Mouse (Mus musculus): ENCODE measurements around the gene Hoxc4. TPM values are rescaled to one million over a fixed set of nuclear protein-coding genes. Genes with fewer than 3 reads are reported as not detected.

Gene Hoxc4
- total RNA-seq, 1 experiment, result 0.31 TPM

GRCm38 (mm10) chr15:103061131-103061825, 42.5 kb downstream of the Hoxc4 start:
- H3K9me3 ChIP-seq (ENCODE audit: control insufficient read depth, insufficient read depth, low read depth, low read length), result no peaks in the 10 kb centered on the region
- no peaks in the 10 kb centered on the region; a peak in 1 of 4 replicates for H3K4me1 ChIP-seq (ENCODE audit: control insufficient read depth in 2 of 2, insufficient read depth in 2 of 2, low read length in 2 of 2, poor library complexity in 1 of 2)
- TF ChIP-seq ZC3H11A (IDR thresholded peaks at IDR 0.05; ENCODE audit: borderline replicate concordance, low read depth, low read length) (no peak), ZNF384 (IDR thresholded peaks at IDR 0.05; ENCODE audit: low read depth, low read length) (no peak), CHD2 (IDR thresholded peaks at IDR 0.05; ENCODE audit: low read depth, low read length) (no peak), HCFC1 (IDR thresholded peaks at IDR 0.05; ENCODE audit: borderline replicate concordance, insufficient read depth, low read length) (no peak), MAFK (IDR thresholded peaks at IDR 0.05; ENCODE audit: insufficient read depth, low read depth, low read length) (no peak)
- DNase-seq (ENCODE audit: low read depth, low spot score), result no peak
- in situ Hi-C loops (cut with MboI; ENCODE audit: low sequenced_read_pairs in 2 of 2, unreplicated experiment in 2 of 2), result no loop called here
- H3K36me3 ChIP-seq (ENCODE audit: control insufficient read depth, insufficient read depth, low read length, poor library complexity, severe bottlenecking), result no peaks in the 10 kb centered on the region
- peak overlapping the region; percentile 0 to 1; a peak in 1 of 4 replicates for H3K4me3 ChIP-seq (ENCODE audit: insufficient read depth in 1 of 2, low read depth in 1 of 2, low read length in 2 of 2, poor library complexity in 1 of 2, severe bottlenecking in 1 of 2)
- 0 out of 2 replicates have a peak overlapping the region, but pooled peaks have one; percentile 27 for H3K9ac ChIP-seq (ENCODE audit: insufficient read depth, low read depth, low read length, poor library complexity, severe bottlenecking)
- no peak overlapping the region for H3K27ac ChIP-seq (ENCODE audit: insufficient read depth, low read depth, low read length, poor library complexity, severe bottlenecking)

- Histone ChIP-seq H3K4me1 (ENCODE audit: control insufficient read depth in 2 of 2, insufficient read depth in 2 of 2, low read length in 2 of 2, poor library complexity in 1 of 2) (no peaks in the 10 kb centered on the region; a peak in 1 of 4 replicates), H3K4me3 (ENCODE audit: insufficient read depth in 1 of 2, low read depth in 1 of 2, low read length in 2 of 2, poor library complexity in 1 of 2, severe bottlenecking in 1 of 2) (no peak overlapping the region), H3K9ac (ENCODE audit: insufficient read depth, low read depth, low read length, poor library complexity, severe bottlenecking) (no peak overlapping the region), H3K36me3 (ENCODE audit: control insufficient read depth, insufficient read depth, low read length, poor library complexity, severe bottlenecking) (no peaks in the 10 kb centered on the region), H3K9me3 (ENCODE audit: control insufficient read depth, insufficient read depth, low read depth, low read length) (no peaks in the 10 kb centered on the region), H3K27ac (ENCODE audit: insufficient read depth, low read depth, low read length, poor library complexity, severe bottlenecking) (no peak overlapping the region)
- in situ Hi-C loops (cut with MboI; ENCODE audit: low sequenced_read_pairs in 2 of 2, unreplicated experiment in 2 of 2), result no loop called here
- TF ChIP-seq CHD2 (IDR thresholded peaks at IDR 0.05; ENCODE audit: low read depth, low read length) (no peak), ZNF384 (IDR thresholded peaks at IDR 0.05; ENCODE audit: low read depth, low read length) (no peak), MAFK (IDR thresholded peaks at IDR 0.05; ENCODE audit: insufficient read depth, low read depth, low read length) (no peak), ZC3H11A (IDR thresholded peaks at IDR 0.05; ENCODE audit: borderline replicate concordance, low read depth, low read length) (no peak), HCFC1 (IDR thresholded peaks at IDR 0.05; ENCODE audit: borderline replicate concordance, insufficient read depth, low read length) (no peak)
- no peak for DNase-seq (ENCODE audit: low read depth, low spot score)
Measured at GRCm38 (mm10) chr15:103061988-103062387, 43.3 kb downstream of the Hoxc4 start.

GRCm38 (mm10) chr15:103065642-103066041, 46.9 kb downstream of the Hoxc4 start:
- TF ChIP-seq CHD2 (IDR thresholded peaks at IDR 0.05; ENCODE audit: low read depth, low read length) (no peak), ZC3H11A (IDR thresholded peaks at IDR 0.05; ENCODE audit: borderline replicate concordance, low read depth, low read length) (no peak), HCFC1 (IDR thresholded peaks at IDR 0.05; ENCODE audit: borderline replicate concordance, insufficient read depth, low read length) (no peak), ZNF384 (IDR thresholded peaks at IDR 0.05; ENCODE audit: low read depth, low read length) (no peak), MAFK (IDR thresholded peaks at IDR 0.05; ENCODE audit: insufficient read depth, low read depth, low read length) (no peak)
- in situ Hi-C loops (cut with MboI; ENCODE audit: low sequenced_read_pairs in 2 of 2, unreplicated experiment in 2 of 2), result no loop called here
- no peak for DNase-seq (ENCODE audit: low read depth, low spot score)
- no peak overlapping the region for H3K27ac ChIP-seq (ENCODE audit: insufficient read depth, low read depth, low read length, poor library complexity, severe bottlenecking)
- H3K4me1 ChIP-seq (ENCODE audit: control insufficient read depth in 2 of 2, insufficient read depth in 2 of 2, low read length in 2 of 2, poor library complexity in 1 of 2), result no peaks in the 10 kb centered on the region; a peak in 1 of 4 replicates
- H3K36me3 ChIP-seq (ENCODE audit: control insufficient read depth, insufficient read depth, low read length, poor library complexity, severe bottlenecking), result no peaks in the 10 kb centered on the region
- no peak overlapping the region for H3K9ac ChIP-seq (ENCODE audit: insufficient read depth, low read depth, low read length, poor library complexity, severe bottlenecking)
- no peak overlapping the region for H3K4me3 ChIP-seq (ENCODE audit: insufficient read depth in 1 of 2, low read depth in 1 of 2, low read length in 2 of 2, poor library complexity in 1 of 2, severe bottlenecking in 1 of 2)
- no peaks in the 10 kb centered on the region for H3K9me3 ChIP-seq (ENCODE audit: control insufficient read depth, insufficient read depth, low read depth, low read length)

GRCm38 (mm10) chr15:103067701-103068100, 49.0 kb downstream of the Hoxc4 start:
- DNase-seq (ENCODE audit: low read depth, low spot score), result no peak
- Histone ChIP-seq H3K36me3 (ENCODE audit: control insufficient read depth, insufficient read depth, low read length, poor library complexity, severe bottlenecking) (no peaks in the 10 kb centered on the region), H3K4me1 (ENCODE audit: control insufficient read depth in 2 of 2, insufficient read depth in 2 of 2, low read length in 2 of 2, poor library complexity in 1 of 2) (no peaks in the 10 kb centered on the region), H3K27ac (ENCODE audit: insufficient read depth, low read depth, low read length, poor library complexity, severe bottlenecking) (no peak overlapping the region), H3K9me3 (ENCODE audit: control insufficient read depth, insufficient read depth, low read depth, low read length) (no peaks in the 10 kb centered on the region), H3K9ac (ENCODE audit: insufficient read depth, low read depth, low read length, poor library complexity, severe bottlenecking) (no peak overlapping the region), H3K4me3 (ENCODE audit: insufficient read depth in 1 of 2, low read depth in 1 of 2, low read length in 2 of 2, poor library complexity in 1 of 2, severe bottlenecking in 1 of 2) (no peak overlapping the region)
- no peak for TF ChIP-seq ZNF384 (IDR thresholded peaks at IDR 0.05; ENCODE audit: low read depth, low read length)
- in situ Hi-C loops (cut with MboI; ENCODE audit: low sequenced_read_pairs in 2 of 2, unreplicated experiment in 2 of 2), result no loop called here
